Mouse (Mus musculus) T-cell, adult 66 days (primary cell): ENCODE measurements around the gene Cyp2d11. TPM values are rescaled to one million over a fixed set of nuclear protein-coding genes. Genes with fewer than 3 reads are reported as not detected.

Experiments
- total RNA-seq, 2 experiments: library from RNA; stranded (reverse); gene quantifications; 3 replicates in 1 of 2; 4 replicates in 1 of 2; pipeline ENCODE4 v1.2.4; 2023

Gene Cyp2d11
- not detected for total RNA-seq

GRCm38 (mm10) chr15:82393922-82394321 lies at the start of gene Cyp2d11:
TSS of gene Cyp2d11 (minus strand) at chr15:82394022.

GRCm38 (mm10) chr15:82433137-82433536 lies 39.3 kb upstream of the Cyp2d11 start, which contains the start of gene Cyp2d9:
TSS of gene Cyp2d9 (plus strand) at chr15:82433437.

GRCm38 (mm10) chr15:82406981-82407380 lies 13.2 kb upstream of the Cyp2d11 start, which contains the start of gene Cyp2d10:
TSS of gene Cyp2d10 (minus strand) at chr15:82407195.

GRCm38 (mm10) chr15:82379871-82380713 lies 13.7 kb downstream of the Cyp2d11 start, which contains the start of gene Cyp2d22:
TSS of gene Cyp2d22 (minus strand) at chr15:82380260.

GRCm38 (mm10) chr15:82354126-82354945 lies 39.5 kb downstream of the Cyp2d11 start, which contains the start of gene Ndufa6:
TSS of gene Ndufa6 (minus strand) at chr15:82354322.

Other genes starting within 250 kb of the Cyp2d11 start
- 100 to 1,000 TPM; 179 to 196 TPM for gene Srebf2, start 246.8 kb downstream of the Cyp2d11 start, total RNA-seq
- not detected for gene Shisa8, start 181.2 kb downstream of the Cyp2d11 start, total RNA-seq
- gene Tnfrsf13c, start 169.7 kb downstream of the Cyp2d11 start, total RNA-seq: 1 to 10 TPM; 1.0 to 3.4 TPM
- gene Cenpm, start 149.3 kb downstream of the Cyp2d11 start, total RNA-seq: 1 to 10 TPM; 1.9 to 2.0 TPM
- not detected for gene 1500009C09Rik, start 141.6 kb downstream of the Cyp2d11 start, total RNA-seq
- not detected for gene Sept3, start 119.1 kb downstream of the Cyp2d11 start, total RNA-seq
- gene Wbp2nl, start 95.1 kb downstream of the Cyp2d11 start, total RNA-seq: not detected
- gene Naga, start 55.1 kb downstream of the Cyp2d11 start, total RNA-seq: 10 to 100 TPM; 40.7 to 43.9 TPM
- gene Pheta2, start 55.1 kb downstream of the Cyp2d11 start, total RNA-seq: 1 to 10 TPM in 1 of 2 experiments, under 1 TPM in 1; 0.95 to 2.1 TPM
- gene Smdt1, start 55.1 kb downstream of the Cyp2d11 start, total RNA-seq: 10 to 100 TPM; 78.7 to 89.7 TPM
- 100 to 1,000 TPM; 114 to 124 TPM for gene Ndufa6, start 39.7 kb downstream of the Cyp2d11 start, total RNA-seq
- 1 to 10 TPM; 5.5 to 8.0 TPM for gene Cyp2d22, start 13.8 kb downstream of the Cyp2d11 start, total RNA-seq
- gene Cyp2d10, start 13.2 kb upstream of the Cyp2d11 start, total RNA-seq: not detected
- not detected for gene Cyp2d9, start 39.4 kb upstream of the Cyp2d11 start, total RNA-seq
- not detected for gene Cyp2d12, start 161.1 kb upstream of the Cyp2d11 start, total RNA-seq
- not detected for gene Cyp2d34, start 226.9 kb upstream of the Cyp2d11 start, total RNA-seq